Mouse (Mus musculus): ENCODE results near the gene Faim.

DNA sequence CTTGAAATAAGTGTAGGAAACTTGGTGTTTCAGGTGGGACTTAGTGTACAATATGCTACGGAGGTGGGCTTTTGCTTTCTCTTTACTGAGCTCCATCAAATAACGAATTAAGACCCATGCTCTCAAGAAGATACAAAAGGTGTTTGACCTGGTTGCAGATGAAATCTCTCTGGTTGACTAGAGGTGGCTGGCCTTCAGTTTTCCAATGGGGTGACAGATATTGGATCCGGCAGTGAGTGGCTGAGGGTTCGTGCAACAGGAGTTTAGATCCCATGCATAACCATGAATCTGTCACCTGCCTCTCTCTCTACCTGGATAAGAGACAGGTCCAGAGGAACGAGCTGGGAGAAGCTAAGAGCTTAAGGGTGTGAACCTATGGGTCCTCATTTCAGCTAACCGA, 27.5 kb upstream of the Faim start:
- TF ChIP-seq CTCF (IDR thresholded peaks at IDR 0.05; ENCODE audit: borderline replicate concordance, control insufficient read depth, extremely low read depth, insufficient read depth, low read length, poor library complexity) (no peak), POLR2A (IDR thresholded peaks at IDR 0.05; ENCODE audit: control insufficient read depth, extremely low read depth, insufficient read depth, low read length, poor library complexity) (no peak)
